Mouse (Mus musculus): ENCODE data around the gene Clrn2. TPM values are rescaled to one million over a fixed set of nuclear protein-coding genes. Genes with fewer than 3 reads are reported as not detected.

Gene Clrn2
- polyA plus RNA-seq, 1 experiment from 2014 or later = 0.86 TPM

DNA sequence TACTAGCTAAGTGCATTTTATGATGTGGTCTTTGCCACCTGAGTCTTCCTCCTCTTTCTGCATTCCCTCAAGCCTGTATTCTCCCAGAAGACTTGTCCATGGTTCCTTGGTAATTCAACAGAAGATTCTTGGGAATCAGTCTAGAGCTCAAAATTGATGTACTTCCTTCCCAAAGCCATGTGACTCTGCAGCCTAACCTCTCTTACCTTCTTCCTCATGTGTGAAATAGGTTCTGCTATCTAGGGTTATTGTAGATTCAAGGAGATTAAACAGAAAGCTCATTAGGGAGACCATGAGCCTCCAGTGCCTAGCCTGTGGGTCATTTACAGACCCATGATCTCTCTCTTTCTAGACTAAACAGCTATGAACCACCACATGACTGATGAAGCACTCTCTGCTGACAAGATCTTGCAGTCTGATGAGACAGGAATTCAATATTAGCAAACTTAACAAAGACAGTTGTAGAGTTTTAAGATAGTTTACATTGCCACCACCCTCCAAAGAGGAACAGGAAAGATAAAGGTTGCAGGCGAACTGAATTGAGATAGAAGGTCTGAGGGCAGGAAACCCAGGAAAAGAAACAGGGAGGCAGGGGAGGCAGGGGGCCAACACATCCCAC lies 27.0 kb upstream of the Clrn2 start:
- Histone ChIP-seq H3K9me3 (ENCODE audit: control insufficient read depth, low read length) (no peaks in the 10 kb centered on the region), H3K4me2 (no peak overlapping the region), H3K27ac (ENCODE audit: low read depth, low read length) (no peak overlapping the region), H3K4me3 (ENCODE audit: low read depth, low read length) (no peak overlapping the region), H3K36me3 (ENCODE audit: control insufficient read depth, insufficient read depth, low read length) (no peaks in the 10 kb centered on the region), H3K27me3 (ENCODE audit: control insufficient read depth, insufficient read depth, low read length) (no peaks in the 10 kb centered on the region), H3K4me1 (ENCODE audit: control insufficient read depth, insufficient read depth, low read length) (no peaks in the 10 kb centered on the region), H3K9ac (ENCODE audit: low read length) (no peak overlapping the region)
- DNase-seq (ENCODE audit: low spot score, missing footprints) (peak; percentile 70), ATAC-seq (ENCODE audit: low FRiP score) (no peak)
- 76% methylated on average over 1 of the region's 1 CpGs for WGBS

DNA sequence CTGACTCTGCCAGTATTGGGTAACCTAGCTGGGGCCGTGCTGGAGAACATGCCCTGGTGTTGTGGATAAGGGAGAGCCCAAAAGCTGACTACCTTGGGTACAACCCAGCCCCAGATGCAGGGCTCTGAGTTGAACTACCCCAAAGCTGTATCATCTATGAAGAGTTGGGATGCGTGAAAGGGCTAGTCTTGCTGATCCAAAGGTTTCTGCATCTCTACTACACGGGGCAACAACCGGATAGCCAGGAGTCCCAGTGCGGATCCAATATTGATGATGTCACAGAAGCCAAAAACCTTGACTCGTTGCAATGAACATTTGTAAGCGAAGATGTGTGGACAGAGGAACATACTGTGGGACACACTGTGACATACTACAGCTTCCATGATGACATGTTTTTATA lies 25.7 kb upstream of the Clrn2 start:
- no peak for ATAC-seq (ENCODE audit: low FRiP score)
- Histone ChIP-seq H3K27ac (ENCODE audit: low read depth, low read length) (no peak overlapping the region), H3K9me3 (ENCODE audit: control insufficient read depth, low read length) (no peaks in the 10 kb centered on the region), H3K4me1 (ENCODE audit: control insufficient read depth, insufficient read depth, low read length) (no peaks in the 10 kb centered on the region), H3K9ac (ENCODE audit: low read length) (no peak overlapping the region), H3K4me3 (ENCODE audit: low read depth, low read length) (no peak overlapping the region), H3K36me3 (ENCODE audit: control insufficient read depth, insufficient read depth, low read length) (no peaks in the 10 kb centered on the region), H3K4me2 (no peak overlapping the region), H3K27me3 (ENCODE audit: control insufficient read depth, insufficient read depth, low read length) (no peaks in the 10 kb centered on the region)
- WGBS = 92% methylated on average over 7 of the region's 7 CpGs
- DNase-seq (ENCODE audit: low spot score, missing footprints) = peak; percentile 56

DNA sequence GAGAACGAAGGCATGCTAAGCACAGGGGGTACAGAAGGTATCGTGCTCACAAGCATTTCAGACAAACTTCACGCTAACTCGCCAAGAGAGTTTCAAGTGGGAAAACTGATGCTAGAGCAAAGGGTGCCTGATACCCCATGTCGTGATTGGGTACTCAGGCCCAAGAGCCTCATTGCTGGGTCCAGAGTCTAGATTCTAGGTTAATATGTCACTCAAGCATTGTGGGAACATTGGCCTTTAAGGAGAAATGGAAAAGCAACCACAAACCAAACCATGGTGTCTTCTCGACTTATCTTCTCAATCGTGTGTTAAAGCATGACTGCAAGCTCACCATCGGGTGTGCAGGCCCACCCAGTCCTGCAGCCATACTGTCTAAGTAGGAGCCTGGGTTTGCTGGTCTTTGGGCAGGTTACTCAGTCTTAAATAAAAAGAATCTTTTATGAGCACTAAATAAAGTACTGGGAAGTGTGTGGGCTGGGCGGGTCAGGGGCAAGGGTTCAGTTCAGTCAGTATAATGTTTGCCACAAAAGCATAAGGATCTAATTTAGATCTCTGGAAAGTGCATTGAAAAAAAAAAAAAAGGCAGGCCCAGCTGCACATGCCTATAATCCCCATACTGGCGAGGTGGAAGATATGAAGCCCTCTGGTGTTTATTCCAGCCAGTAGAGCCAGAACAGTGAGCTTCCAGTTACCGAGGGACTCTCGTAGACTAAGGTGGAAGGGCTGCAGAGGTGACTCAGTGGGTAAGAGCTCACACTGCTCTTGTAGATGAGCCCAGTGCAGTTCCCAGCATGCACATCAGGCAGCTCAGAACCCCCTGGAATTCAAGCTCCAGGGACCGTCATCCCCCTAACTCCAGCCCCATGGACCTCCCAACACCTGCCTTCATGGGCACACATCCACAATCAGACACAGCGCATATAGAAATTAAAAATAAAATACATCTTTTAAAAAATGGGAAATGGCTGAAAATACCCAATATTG lies 17.3 kb upstream of the Clrn2 start:
- no peak overlapping the region for H3K4me3 ChIP-seq (ENCODE audit: low read depth, low read length)
- no peaks in the 10 kb centered on the region for H3K4me1 ChIP-seq (ENCODE audit: control insufficient read depth, insufficient read depth, low read length)
- no peaks in the 10 kb centered on the region for H3K36me3 ChIP-seq (ENCODE audit: control insufficient read depth, insufficient read depth, low read length)
- H3K27ac ChIP-seq (ENCODE audit: low read depth, low read length) = no peak overlapping the region
- no peak for ATAC-seq (ENCODE audit: low FRiP score)
- no peaks in the 10 kb centered on the region for H3K27me3 ChIP-seq (ENCODE audit: control insufficient read depth, insufficient read depth, low read length)
- H3K9me3 ChIP-seq (ENCODE audit: control insufficient read depth, low read length) = no peaks in the 10 kb centered on the region
- WGBS = 88% methylated on average over 14 of the region's 14 CpGs
- no peak for DNase-seq (ENCODE audit: low spot score, missing footprints)
- H3K4me2 ChIP-seq = no peak overlapping the region
- H3K9ac ChIP-seq (ENCODE audit: low read length) = no peak overlapping the region

DNA sequence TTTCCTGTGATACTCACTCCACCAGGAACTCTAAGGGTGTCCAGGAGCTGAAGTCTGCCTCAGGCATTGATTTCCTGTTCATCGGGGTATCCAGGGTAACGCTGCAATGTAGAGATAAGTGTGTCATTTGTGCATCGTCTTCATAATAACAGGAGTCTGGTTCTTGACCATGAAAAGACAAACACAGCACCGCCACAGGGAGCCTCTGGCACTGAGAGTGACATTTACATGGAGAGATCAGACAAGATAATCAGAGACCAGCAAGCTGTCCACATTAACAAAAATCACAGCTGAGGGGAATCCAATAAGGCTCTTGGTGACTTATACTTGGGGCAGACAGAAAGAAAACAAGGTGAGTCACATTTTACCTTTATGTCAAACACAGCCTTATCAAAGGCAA lies 15.7 kb upstream of the Clrn2 start:
- ATAC-seq (ENCODE audit: low FRiP score) (no peak), DNase-seq (ENCODE audit: low spot score, missing footprints) (no peak)
- Histone ChIP-seq H3K4me3 (ENCODE audit: low read depth, low read length) (no peak overlapping the region), H3K36me3 (ENCODE audit: control insufficient read depth, insufficient read depth, low read length) (no peaks in the 10 kb centered on the region), H3K4me1 (ENCODE audit: control insufficient read depth, insufficient read depth, low read length) (no peaks in the 10 kb centered on the region), H3K9me3 (ENCODE audit: control insufficient read depth, low read length) (no peaks in the 10 kb centered on the region), H3K9ac (ENCODE audit: low read length) (no peak overlapping the region), H3K27me3 (ENCODE audit: control insufficient read depth, insufficient read depth, low read length) (no peaks in the 10 kb centered on the region), H3K27ac (ENCODE audit: low read depth, low read length) (no peak overlapping the region), H3K4me2 (no peak overlapping the region)
- 88% methylated on average over 4 of the region's 4 CpGs for WGBS

DNA sequence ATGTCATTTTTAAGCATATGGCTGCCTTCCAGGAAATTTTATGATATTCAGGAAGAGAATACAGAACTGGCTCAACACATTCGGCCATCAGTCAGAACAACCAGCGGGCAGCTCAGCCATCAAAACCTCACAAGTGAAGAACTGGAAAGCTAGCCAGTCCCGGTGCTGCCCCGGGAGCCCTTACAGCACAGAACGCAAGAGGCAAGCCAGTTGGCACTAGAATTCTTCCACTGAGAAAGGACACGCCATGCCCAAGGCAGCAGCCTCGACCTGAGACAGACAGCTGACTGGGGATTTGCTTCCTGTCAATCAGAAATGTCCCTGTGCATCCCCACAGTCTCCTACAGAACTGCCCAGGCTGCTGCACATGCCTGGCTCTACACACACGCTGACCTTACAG lies 15.2 kb upstream of the Clrn2 start:
- Histone ChIP-seq H3K4me3 (ENCODE audit: low read depth, low read length) (no peak overlapping the region), H3K9ac (ENCODE audit: low read length) (no peak overlapping the region), H3K4me1 (ENCODE audit: control insufficient read depth, insufficient read depth, low read length) (no peaks in the 10 kb centered on the region), H3K4me2 (no peak overlapping the region), H3K27me3 (ENCODE audit: control insufficient read depth, insufficient read depth, low read length) (no peaks in the 10 kb centered on the region), H3K27ac (ENCODE audit: low read depth, low read length) (no peak overlapping the region), H3K36me3 (ENCODE audit: control insufficient read depth, insufficient read depth, low read length) (no peaks in the 10 kb centered on the region), H3K9me3 (ENCODE audit: control insufficient read depth, low read length) (no peaks in the 10 kb centered on the region)
- ATAC-seq (ENCODE audit: low FRiP score) (no peak), DNase-seq (ENCODE audit: low spot score, missing footprints) (no peak)
- WGBS = 88% methylated on average over 8 of the region's 8 CpGs

DNA sequence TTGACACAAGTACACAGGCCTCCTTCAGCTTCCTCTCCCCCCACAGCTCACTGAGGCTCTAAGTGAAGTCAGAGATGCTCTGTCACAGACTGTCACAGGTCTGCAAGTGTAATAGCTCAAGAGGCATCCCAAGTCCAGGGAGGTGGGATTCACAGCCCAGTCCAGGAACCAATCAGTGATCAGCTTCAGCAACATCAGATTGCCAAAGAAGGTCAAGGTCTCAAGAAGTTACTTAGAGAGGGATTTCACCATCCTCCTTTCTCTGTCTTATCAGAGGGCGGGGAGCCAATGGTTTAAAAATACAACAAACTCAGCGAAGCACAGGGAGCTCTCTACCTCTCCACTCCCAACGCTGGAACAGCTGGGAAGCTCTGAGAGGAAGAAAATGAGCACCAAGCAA lies 12.4 kb upstream of the Clrn2 start:
- H3K27me3 ChIP-seq (ENCODE audit: control insufficient read depth, insufficient read depth, low read length) = no peaks in the 10 kb centered on the region
- no peaks in the 10 kb centered on the region for H3K9me3 ChIP-seq (ENCODE audit: control insufficient read depth, low read length)
- WGBS = 92% methylated on average over 3 of the region's 3 CpGs
- H3K9ac ChIP-seq (ENCODE audit: low read length) = no peak overlapping the region
- ATAC-seq (ENCODE audit: low FRiP score) (no peak), DNase-seq (ENCODE audit: low spot score, missing footprints) (no peak)
- no peak overlapping the region for H3K4me2 ChIP-seq
- H3K4me1 ChIP-seq (ENCODE audit: control insufficient read depth, insufficient read depth, low read length) = no peaks in the 10 kb centered on the region
- no peak overlapping the region for H3K27ac ChIP-seq (ENCODE audit: low read depth, low read length)
- H3K4me3 ChIP-seq (ENCODE audit: low read depth, low read length) = no peak overlapping the region
- H3K36me3 ChIP-seq (ENCODE audit: control insufficient read depth, insufficient read depth, low read length) = no peaks in the 10 kb centered on the region; the same call in 1 of the 2 replicates

GRCm38 (mm10) chr5:45441745-45442144 lies 11.8 kb upstream of the Clrn2 start:
- DNase-seq (ENCODE audit: low spot score, missing footprints) = no peak
- 92% methylated on average over 3 of the region's 3 CpGs for WGBS
- no peaks in the 10 kb centered on the region for H3K27me3 ChIP-seq (ENCODE audit: control insufficient read depth, insufficient read depth, low read length)
- H3K4me1 ChIP-seq (ENCODE audit: control insufficient read depth, insufficient read depth, low read length) = no peaks in the 10 kb centered on the region
- H3K4me2 ChIP-seq = no peak overlapping the region
- no peak overlapping the region for H3K27ac ChIP-seq (ENCODE audit: low read depth, low read length)
- no peak overlapping the region for H3K4me3 ChIP-seq (ENCODE audit: low read depth, low read length)
- no peaks in the 10 kb centered on the region; the same call in 1 of the 2 replicates for H3K36me3 ChIP-seq (ENCODE audit: control insufficient read depth, insufficient read depth, low read length)
- H3K9me3 ChIP-seq (ENCODE audit: control insufficient read depth, low read length) = no peaks in the 10 kb centered on the region
- no peak overlapping the region for H3K9ac ChIP-seq (ENCODE audit: low read length)
- ATAC-seq (ENCODE audit: low FRiP score) = no peak

DNA sequence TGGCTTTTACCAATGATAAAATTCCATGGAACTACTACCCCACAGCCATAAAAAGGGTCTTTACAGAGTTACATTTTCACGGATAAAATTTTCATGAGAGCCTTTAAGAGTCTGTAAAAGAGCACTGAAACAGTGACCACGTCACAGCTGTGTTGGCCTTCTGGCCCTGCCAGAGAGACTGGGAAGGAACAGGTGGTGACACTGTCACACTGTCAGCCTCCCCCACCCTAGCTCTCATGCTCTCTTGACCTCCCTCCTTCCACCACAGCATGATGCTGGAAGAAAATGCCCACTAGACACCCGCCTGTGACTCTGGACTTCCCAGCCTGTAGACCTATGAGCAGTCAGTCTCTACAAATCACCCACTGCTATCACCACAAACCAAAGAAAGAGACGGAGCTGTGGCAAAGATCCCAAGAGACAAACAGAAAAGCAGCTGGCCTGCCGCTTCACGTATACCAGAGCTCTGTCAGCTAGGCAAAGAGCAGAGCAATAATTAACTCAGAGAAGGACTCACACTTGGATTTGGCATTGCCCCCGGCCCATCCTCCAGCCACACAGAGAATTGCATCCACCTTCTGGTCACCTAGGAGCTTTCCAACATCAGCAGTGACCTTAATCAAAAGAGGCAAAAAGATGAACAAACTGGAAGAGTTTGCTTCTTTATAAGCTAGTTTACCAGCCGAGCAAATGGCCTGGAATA lies 9.3 kb upstream of the Clrn2 start:
- no peak for ATAC-seq (ENCODE audit: low FRiP score)
- Histone ChIP-seq H3K27ac (ENCODE audit: low read depth, low read length) (no peak overlapping the region), H3K27me3 (ENCODE audit: control insufficient read depth, insufficient read depth, low read length) (no peaks in the 10 kb centered on the region), H3K36me3 (ENCODE audit: control insufficient read depth, insufficient read depth, low read length) (no peaks in the 10 kb centered on the region; the same call in 1 of the 2 replicates), H3K9ac (ENCODE audit: low read length) (no peak overlapping the region), H3K4me1 (ENCODE audit: control insufficient read depth, insufficient read depth, low read length) (peaks cover 7% of the 10 kb centered on the region; the same call in 1 of the 2 replicates), H3K4me3 (ENCODE audit: low read depth, low read length) (no peak overlapping the region), H3K4me2 (no peak overlapping the region), H3K9me3 (ENCODE audit: control insufficient read depth, low read length) (no peaks in the 10 kb centered on the region)
- WGBS = 93% methylated on average over 8 of the region's 8 CpGs
- no peak for DNase-seq (ENCODE audit: low spot score, missing footprints)
